Mouse (Mus musculus) CD4-positive, CD25-positive, alpha-beta regulatory T cell, adult 2 months (primary cell): ENCODE data around the gene Tmem117.

Experiments
- DNase-seq: peaks from one replicate; pipeline ENCODE4 v3.0.0-alpha.2; 2012; ENCODE audit warnings: low read depth, low spot score

The Tmem117 gene

DNA sequence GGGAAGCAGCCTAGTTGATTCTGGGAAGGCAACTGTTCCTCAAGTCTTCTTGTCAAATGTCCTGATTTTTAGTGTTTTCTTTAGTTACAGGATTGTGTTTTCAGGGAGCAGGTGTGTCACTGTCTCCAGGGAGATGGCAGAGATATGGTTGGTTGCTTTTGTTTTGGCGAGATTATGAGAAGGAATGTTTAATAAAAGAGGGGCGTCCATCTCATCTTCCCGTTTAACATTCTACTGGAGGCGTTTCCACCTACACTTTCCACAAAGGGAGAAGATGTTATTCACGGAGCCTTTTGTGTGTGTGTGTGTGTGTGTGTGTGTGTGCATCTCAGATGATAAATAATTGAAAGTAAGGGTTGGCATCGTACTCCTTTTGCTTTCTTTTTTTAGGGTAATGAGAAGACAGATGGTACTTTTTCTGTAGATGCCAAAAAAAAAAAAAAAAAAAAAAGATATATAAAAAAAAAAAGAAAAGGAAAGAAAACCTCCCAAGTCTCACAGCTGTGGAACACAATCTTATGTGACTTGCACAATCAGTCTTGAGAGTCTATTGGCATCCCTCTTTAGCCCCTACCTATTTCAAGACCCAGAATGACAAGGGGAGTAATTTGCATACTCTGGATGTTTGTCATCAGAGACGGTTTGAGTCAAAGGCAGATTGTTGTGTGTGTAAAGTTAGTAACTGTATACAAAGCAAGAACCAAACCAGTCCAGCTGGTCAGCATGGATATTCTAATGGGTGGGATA lies 142.0 kb downstream of the Tmem117 start:
- DNase-seq: no peak

DNA sequence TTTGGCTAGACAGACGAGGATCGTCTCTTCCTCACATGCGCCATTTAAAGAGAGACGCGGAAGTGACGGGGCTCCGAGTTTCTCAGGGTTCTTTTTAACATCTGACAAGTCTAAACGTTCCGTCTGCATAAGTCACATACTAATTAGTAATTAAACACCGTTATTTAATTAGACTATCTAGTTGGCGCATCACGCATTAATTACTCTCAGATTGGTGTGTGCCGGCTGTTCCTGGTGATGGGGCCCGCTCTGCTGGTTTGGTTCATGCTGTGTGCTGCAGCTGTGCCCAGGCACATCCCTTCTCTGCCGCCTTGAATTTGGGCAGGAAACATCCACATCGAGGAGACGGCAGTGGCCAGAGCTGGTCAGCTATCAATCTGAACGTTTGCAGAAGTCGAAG lies 142.7 kb downstream of the Tmem117 start:
- no peak for DNase-seq

DNA sequence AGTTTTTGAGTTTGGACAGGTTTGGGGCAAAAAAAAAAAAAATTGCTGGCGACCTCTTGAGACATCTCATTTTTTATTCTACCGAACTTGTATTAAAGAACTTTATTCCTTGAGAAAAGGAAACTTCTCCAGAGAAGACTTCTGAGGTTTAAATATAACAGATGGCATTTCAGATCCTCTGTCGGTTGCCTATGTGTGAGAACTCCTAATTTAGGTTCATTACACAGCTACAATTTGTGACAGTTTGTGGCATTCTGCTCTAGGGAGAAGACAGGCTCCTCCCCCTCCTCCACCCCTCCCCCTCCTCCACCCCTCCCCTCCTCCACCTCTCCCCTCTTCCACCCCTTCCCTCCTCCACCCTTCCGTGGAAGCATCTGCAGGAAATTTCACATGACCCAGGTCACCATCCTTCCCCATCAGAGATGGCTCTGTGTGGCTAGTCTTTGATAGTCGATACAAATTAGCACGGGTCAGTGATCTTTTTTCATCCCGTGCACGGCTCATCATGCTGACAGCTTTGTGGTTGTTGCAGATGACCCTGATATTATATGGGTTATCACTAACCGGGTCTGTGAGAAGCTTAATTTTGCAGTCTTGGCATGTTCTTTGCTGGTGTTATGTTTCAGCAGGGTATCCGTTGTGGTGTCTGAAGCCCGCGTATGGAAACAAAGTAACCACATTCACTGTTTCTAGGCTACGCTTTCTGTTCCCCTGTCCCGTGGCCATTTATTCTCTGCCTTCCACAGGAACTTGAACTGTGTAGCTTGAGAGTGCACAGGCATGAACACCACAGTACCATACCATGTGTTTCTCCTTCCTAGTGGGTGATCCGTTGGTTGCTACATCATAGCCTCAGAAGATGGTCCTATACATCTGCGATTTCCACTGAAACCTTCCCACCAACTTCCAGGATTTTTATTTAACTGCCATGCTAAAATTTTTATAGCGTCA lies 147.4 kb downstream of the Tmem117 start:
- no peak for DNase-seq

GRCm38 (mm10) chr15:94781556-94781955 lies 152.5 kb downstream of the Tmem117 start:
- DNase-seq: no peak

DNA sequence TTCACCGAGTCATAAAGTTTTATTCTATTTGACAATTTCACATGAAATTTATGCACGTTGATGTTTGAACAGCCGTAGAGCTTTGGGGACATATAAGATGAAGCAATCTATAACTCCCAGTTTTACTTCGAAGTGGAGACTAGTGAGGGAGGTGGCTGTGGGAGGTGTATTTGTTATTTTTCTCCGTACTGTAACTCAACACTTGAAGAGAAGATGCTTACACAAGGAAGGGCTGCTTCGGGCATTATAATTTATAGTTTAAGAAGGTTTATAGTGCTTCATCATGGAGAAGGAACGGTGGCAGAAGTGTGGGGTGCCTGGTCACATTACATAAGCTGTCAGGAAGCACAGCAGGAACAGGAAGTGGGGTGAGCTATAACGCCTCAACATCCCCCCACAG lies 164.4 kb downstream of the Tmem117 start:
- DNase-seq: no peak

- DNase-seq: no peak
Measured at GRCm38 (mm10) chr15:94795484-94795883, 166.5 kb downstream of the Tmem117 start.

DNA sequence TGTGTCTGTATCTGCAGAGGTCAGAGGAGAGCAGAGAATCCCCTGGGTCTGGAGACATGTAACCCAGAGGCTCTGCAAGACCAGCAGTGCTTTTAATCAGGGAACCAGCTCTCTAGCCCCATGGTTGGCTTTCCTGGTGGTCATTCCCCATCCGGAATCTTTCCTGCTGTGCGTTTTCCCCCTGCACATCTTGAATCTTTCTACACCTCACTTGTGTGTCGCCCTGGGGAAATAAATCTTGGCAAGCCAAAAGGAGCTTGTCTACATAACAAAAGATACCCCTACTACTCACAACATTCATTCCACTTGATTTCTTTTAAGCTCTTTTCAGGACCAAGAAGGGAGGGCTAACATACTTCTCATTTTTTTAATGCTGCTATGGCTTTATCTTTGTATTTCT lies 169.2 kb downstream of the Tmem117 start:
- no peak for DNase-seq

DNA sequence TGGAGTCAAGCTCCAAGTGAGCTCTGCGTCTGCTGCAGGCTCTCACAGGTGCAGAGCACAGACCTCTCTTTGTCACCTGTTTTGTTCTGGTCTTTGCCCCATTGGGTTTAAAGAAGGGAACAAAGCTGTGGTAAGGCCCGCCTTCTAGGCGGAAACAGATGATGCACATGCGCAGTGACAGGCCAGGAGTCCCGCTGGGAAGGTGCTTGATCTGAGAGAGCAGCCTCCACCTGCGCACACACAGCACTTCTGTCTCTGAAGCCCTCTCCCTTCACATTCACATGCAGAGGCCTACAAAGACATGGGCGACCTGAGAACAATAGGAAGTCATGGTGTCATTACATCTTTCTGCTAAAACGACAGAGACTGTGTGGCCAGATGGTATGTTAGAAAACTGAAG lies 172.4 kb downstream of the Tmem117 start:
- no peak for DNase-seq

- no peak for DNase-seq
Measured at GRCm38 (mm10) chr15:94802820-94803219, 173.8 kb downstream of the Tmem117 start.

DNA sequence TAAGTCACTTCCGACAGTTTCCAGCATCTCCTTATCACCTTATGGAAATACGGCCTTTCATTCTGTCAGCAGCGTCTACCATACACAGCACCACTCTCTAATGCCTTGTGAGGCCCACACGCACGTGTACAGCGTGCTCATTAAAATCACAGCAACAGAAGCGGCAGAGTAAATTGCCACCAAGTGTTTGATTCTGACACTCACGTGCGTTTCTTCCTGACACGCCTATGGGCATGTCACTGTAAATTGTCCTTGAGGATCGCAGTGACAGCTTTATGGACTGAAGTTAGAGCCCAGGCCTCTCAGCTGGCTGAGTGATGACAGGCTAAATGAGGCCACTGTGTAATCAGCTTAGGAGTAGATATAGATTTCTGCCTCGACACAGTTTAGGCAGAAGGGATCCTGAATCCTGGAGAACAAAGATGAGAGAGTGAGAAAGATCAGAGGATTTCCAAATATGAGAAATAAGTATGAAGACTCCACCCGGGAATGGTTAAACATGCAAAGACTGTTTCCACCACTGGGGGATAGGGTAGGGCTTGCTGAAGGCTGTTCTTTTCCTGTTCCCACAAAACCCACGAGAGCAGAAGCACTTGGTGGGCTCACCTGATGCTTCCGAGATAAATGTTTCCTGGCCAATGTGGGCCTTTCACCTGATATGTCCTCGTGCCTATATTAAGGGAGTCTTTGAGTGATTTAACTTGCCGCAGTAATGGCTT lies 174.8 kb downstream of the Tmem117 start:
- no peak for DNase-seq

DNA sequence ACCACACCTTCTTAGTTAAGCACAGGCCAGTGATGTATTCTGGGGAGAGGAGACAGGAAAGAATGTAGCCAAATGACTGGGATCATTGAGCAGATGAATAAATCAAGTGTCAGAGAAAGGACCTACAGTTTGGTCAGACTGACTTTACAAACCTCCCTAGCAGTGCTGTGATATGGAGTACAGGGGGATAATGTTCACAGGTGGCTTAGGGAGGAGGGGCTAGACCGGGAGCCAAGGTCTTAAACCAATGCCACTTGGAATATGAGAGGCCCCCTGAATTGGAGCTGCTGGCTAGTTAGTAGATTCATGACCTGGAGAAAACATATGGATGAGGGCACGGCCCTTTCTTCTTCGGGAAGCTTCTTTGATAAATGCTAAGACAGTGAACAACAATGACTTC lies 177.0 kb downstream of the Tmem117 start:
- no peak for DNase-seq

DNA sequence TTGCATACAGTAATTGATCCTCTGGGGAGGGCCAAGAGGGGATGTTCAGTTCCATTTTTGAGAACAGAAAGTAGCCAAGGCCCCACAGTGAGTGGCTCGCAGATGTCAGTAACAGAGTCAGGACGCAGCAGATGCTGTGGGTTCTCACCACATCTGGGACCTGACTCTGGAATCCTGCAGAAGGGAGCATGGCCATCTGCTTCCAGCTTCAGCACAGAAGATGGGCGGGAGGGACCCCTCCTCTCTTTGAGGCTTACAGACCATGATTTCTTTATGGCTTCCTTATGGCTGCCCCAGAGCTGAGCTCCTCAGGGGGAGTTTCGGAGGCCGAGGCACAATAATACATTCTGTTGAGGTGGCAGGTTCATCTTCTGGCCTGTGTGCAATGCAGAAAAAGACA lies 182.5 kb downstream of the Tmem117 start:
- DNase-seq: no peak

DNA sequence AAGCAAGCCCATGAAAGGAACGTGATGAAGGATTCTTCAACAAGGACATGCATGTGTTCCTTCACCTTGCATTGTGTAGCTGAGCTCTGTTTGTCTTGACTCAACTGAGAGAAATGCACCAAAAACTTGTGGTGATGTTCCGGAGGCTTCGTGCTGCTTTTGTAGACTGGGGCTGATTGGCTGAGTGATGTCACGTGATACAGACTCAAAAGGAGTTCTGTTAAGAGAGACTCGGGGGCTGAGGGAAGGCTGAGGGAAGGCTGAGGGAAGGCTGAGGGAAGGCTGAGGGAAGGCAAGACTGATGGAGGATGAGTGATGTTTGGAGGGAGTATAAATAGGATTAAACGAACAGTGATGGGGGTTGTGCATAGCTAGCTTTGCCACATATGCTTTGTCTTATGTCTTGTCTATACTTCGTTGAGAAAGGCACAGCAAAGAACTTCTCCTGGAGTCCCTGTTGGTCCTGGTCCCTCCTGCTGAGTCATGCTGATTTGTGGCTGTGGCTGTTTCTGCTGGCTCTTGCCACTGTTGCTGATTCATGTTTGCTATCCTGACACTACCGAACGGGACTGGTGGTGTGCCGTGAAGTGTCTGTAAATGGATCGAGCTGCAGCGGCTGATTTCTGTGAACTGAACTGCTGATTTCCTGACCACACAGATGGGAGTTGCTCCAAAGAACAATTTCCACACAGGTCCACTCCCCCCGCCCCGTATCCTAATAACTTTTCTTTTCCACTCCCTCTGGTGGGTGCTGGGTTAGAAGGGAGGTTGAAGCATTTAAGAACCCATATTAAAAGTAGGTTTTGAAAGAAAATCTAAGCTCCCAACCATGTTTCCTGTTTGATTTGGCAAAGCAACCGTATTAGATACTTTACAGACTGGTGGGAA lies 185.4 kb downstream of the Tmem117 start:
- DNase-seq: no peak

DNA sequence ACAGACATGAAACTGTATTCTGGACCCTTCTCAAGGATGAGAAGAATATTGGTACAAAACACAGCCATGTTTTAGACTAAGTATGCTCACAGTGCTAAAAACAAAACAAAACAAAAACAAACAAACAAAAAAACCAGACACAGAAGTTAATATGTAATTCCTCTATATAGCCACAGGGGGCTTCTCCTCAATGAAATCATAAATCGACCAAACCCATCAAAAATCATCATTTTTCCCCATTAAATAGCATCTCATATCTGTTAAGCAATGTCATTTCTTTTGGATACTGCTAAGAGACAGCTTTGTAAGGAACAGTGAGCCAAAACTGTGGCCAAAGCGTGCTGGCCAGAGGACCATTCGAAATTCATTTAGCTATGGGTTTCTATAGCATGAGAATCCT lies 206.6 kb downstream of the Tmem117 start:
- no peak for DNase-seq

- DNase-seq: no peak
Measured at GRCm38 (mm10) chr15:94838646-94839045, 209.6 kb downstream of the Tmem117 start.

DNA sequence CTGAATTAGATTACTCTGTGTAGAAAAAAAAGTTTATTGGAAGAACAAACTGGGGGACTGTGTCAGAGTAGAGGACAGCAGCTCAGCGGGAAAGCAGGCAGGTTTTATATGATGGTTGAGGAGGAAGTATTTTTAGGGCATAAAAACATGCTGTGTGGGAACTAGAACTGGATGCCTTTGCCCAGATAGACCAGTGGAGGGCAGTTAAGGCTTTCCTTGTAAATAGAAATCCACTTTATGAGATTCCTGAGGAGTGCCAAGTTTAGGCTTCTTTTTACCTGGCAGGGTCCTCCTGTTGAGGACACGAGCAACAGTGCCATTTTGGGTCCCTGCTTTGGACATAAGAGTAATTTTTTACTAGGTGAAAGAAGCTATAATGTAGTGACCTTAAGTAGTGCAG lies 218.5 kb downstream of the Tmem117 start:
- DNase-seq: no peak

GRCm38 (mm10) chr15:94859641-94860040 lies 230.6 kb downstream of the Tmem117 start:
- DNase-seq: no peak

DNA sequence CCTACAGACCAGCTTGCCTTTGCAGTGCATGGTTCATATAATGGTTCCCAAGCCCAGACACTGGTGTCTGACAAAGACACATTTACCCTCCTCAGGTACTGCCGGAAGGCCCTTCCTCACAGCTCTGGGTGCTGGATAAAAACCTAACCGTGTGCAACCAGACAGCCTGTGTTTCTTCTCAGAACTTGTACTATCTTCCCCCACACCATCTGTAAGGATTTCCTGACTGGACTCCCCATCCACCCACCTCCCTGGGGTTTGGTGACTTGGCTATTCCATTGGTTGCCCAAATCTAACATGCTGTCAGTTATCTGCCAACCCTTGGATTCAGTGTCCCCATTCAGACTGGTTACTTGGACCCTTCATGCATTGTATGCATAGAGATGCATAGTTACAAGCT lies 232.1 kb downstream of the Tmem117 start:
- DNase-seq: no peak

DNA sequence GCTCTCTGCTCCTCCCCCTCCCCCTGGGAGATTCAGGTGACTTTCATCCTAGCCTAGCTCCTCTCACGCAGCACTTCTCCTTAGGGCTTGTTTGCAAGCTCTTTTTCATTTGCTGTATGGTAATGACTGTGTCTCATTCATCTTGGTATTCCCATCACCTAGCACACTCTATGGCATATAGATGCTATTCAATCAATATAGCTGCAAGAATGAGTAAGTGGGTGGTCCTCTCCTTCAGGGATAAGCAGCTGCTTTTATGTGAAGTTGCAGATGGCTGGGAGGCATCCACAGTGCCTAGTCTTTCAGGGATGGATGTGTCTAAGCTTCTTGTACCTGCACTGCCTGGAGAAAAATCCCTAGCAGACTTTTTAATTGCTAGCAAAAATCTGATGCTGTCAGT lies 235.1 kb downstream of the Tmem117 start:
- DNase-seq: no peak

GRCm38 (mm10) chr15:94868372-94868771 lies 239.3 kb downstream of the Tmem117 start:
- DNase-seq: no peak

GRCm38 (mm10) chr15:94885026-94885425 lies 256.0 kb downstream of the Tmem117 start:
- DNase-seq: no peak
